Mouse (Mus musculus) limb, embryonic 13.5 days (tissue): ENCODE results near the gene Gng11. TPM values are rescaled to one million over a fixed set of nuclear protein-coding genes. Genes with fewer than 3 reads are reported as not detected.

Experiments
- ATAC-seq: fragments of 200-750 bp; cut with Nextera tagmentation; 2 replicates; pipeline ENCODE4 v1.8.0; 2017; ENCODE audit warnings: low read depth, moderate number of reproducible peaks, moderate TSS enrichment; ENCODE audit not compliant: low FRiP score
- H3K27ac ChIP-seq: fragments of 300-500 bp; sonication (generic); 2 replicates; pipeline ENCODE4 v1.5.1; 2015; ENCODE audit warnings: inconsistent platforms, mild to moderate bottlenecking, moderate library complexity
- H3K27me3 ChIP-seq: fragments of 300-500 bp; sonication (generic); 2 replicates; pipeline ENCODE4 v1.6.1; 2015; ENCODE audit warnings: mild to moderate bottlenecking, inconsistent platforms
- H3K36me3 ChIP-seq: fragments of 300-500 bp; sonication (generic); 2 replicates; pipeline ENCODE4 v1.6.1; 2015; ENCODE audit warnings: inconsistent platforms, mild to moderate bottlenecking, moderate library complexity
- H3K4me1 ChIP-seq: fragments of 300-500 bp; sonication (generic); 2 replicates; pipeline ENCODE4 v1.6.1; 2015; ENCODE audit warnings: inconsistent platforms
- H3K4me2 ChIP-seq: fragments of 300-500 bp; sonication (generic); replicated peaks from 2 replicates; pipeline ENCODE4 v1.6.1; 2015; ENCODE audit warnings: inconsistent platforms, mild to moderate bottlenecking, moderate library complexity
- H3K4me3 ChIP-seq: fragments of 300-500 bp; sonication (generic); 2 replicates; pipeline ENCODE4 v1.5.1; 2015; ENCODE audit warnings: moderate library complexity, mild to moderate bottlenecking, inconsistent platforms
- H3K9ac ChIP-seq: fragments of 300-500 bp; sonication (generic); 2 replicates; pipeline ENCODE4 v1.6.1; 2015; ENCODE audit warnings: mild to moderate bottlenecking, inconsistent platforms
- H3K9me3 ChIP-seq: fragments of 300-500 bp; sonication (generic); 2 replicates; pipeline ENCODE4 v1.6.1; 2016; ENCODE audit warnings: inconsistent platforms
- WGBS: fragments of 180-500 bp; shearing (Covaris S2); methylation state at CpG from one replicate; pipeline ENCODE4 v1.1.7; 2015; 5-methylcytosine and 5-hydroxymethylcytosine counted together
- polyA plus RNA-seq: library from polyadenylated mRNA; unstranded; fragments of >200 nt; fragmentation: Nextera tagmentation; extraction: Ambion mirVana; gene quantifications from 2 replicates; pipeline ENCODE4 v1.2.1, GENCODE M21; 2015

Gng11 gene
- polyA plus RNA-seq, 1 experiment from 2014 or later: 71.7 TPM

GRCm38 (mm10) chr6:4008501-4009040 is 4.9 kb downstream of the Gng11 start:
- ATAC-seq: no peak
- H3K4me3 ChIP-seq: no peak overlapping the region
- no peaks in the 10 kb centered on the region for H3K36me3 ChIP-seq

GRCm38 (mm10) chr6:4009548-4009947 is 5.8 kb downstream of the Gng11 start:
- Histone ChIP-seq H3K27ac (no peak overlapping the region), H3K36me3 (no peaks in the 10 kb centered on the region), H3K4me3 (no peak overlapping the region), H3K9ac (no peak overlapping the region), H3K4me1 (peaks cover 4% of the 10 kb centered on the region; the same call in 1 of the 2 replicates), H3K9me3 (no peaks in the 10 kb centered on the region), H3K27me3 (no peaks in the 10 kb centered on the region), H3K4me2 (no peak overlapping the region)
- ATAC-seq: no peak

More at GRCm38 (mm10) chr6:4008501-4009040, 4.9 kb downstream of the Gng11 start:
- Histone ChIP-seq H3K9ac (no peak overlapping the region), H3K4me1 (peaks cover 11% of the 10 kb centered on the region; the same call in 1 of the 2 replicates), H3K27ac (no peak overlapping the region), H3K9me3 (no peaks in the 10 kb centered on the region), H3K27me3 (no peaks in the 10 kb centered on the region), H3K4me2 (no peak overlapping the region)
- 53% methylated on average over 2 of the region's 2 CpGs for WGBS

- 53% methylated on average over 1 of the region's 1 CpGs for WGBS
- no peak overlapping the region for H3K27ac ChIP-seq
Measured at GRCm38 (mm10) chr6:4022645-4023044, 18.9 kb downstream of the Gng11 start.

GRCm38 (mm10) chr6:4026367-4026766 is 22.7 kb downstream of the Gng11 start:
- no peaks in the 10 kb centered on the region for H3K27me3 ChIP-seq
- no peaks in the 10 kb centered on the region for H3K4me1 ChIP-seq
- H3K27ac ChIP-seq: no peak overlapping the region
- no peak overlapping the region for H3K4me2 ChIP-seq
- no peaks in the 10 kb centered on the region for H3K9me3 ChIP-seq
- H3K9ac ChIP-seq: no peak overlapping the region
- no peaks in the 10 kb centered on the region for H3K36me3 ChIP-seq
- ATAC-seq: no peak
- 49% methylated on average over 2 of the region's 2 CpGs for WGBS
- no peak overlapping the region for H3K4me3 ChIP-seq

More at GRCm38 (mm10) chr6:4022645-4023044, 18.9 kb downstream of the Gng11 start:
- H3K4me1 ChIP-seq: no peaks in the 10 kb centered on the region
- no peak overlapping the region for H3K9ac ChIP-seq
- H3K9me3 ChIP-seq: no peaks in the 10 kb centered on the region
- no peaks in the 10 kb centered on the region for H3K27me3 ChIP-seq
- no peaks in the 10 kb centered on the region for H3K36me3 ChIP-seq
- no peak overlapping the region for H3K4me2 ChIP-seq
- no peak for ATAC-seq
- no peak overlapping the region for H3K4me3 ChIP-seq

- Histone ChIP-seq H3K36me3 (no peaks in the 10 kb centered on the region), H3K27ac (no peak overlapping the region), H3K4me3 (no peak overlapping the region), H3K9ac (no peak overlapping the region), H3K4me2 (no peak overlapping the region), H3K9me3 (no peaks in the 10 kb centered on the region), H3K4me1 (no peaks in the 10 kb centered on the region), H3K27me3 (no peaks in the 10 kb centered on the region)
- WGBS: 82% methylated on average over 3 of the region's 3 CpGs
- no peak for ATAC-seq
Measured at GRCm38 (mm10) chr6:4030956-4031355, 27.3 kb downstream of the Gng11 start.

GRCm38 (mm10) chr6:4041821-4042220 is 38.1 kb downstream of the Gng11 start:
- Histone ChIP-seq H3K4me3 (no peak overlapping the region), H3K27ac (no peak overlapping the region), H3K9me3 (no peaks in the 10 kb centered on the region), H3K4me1 (no peaks in the 10 kb centered on the region), H3K9ac (no peak overlapping the region), H3K4me2 (no peak overlapping the region), H3K27me3 (no peaks in the 10 kb centered on the region), H3K36me3 (no peaks in the 10 kb centered on the region)
- WGBS: 67% methylated on average over 1 of the region's 1 CpGs
- ATAC-seq: no peak

- Histone ChIP-seq H3K36me3 (no peaks in the 10 kb centered on the region), H3K9me3 (no peaks in the 10 kb centered on the region), H3K27ac (no peak overlapping the region), H3K27me3 (no peaks in the 10 kb centered on the region), H3K4me2 (no peak overlapping the region), H3K4me1 (no peaks in the 10 kb centered on the region), H3K4me3 (no peak overlapping the region), H3K9ac (no peak overlapping the region)
- WGBS: 94% methylated on average over 1 of the region's 1 CpGs
- ATAC-seq: no peak
Measured at GRCm38 (mm10) chr6:4047200-4047599, 43.5 kb downstream of the Gng11 start.

- no peak for ATAC-seq
- 51% methylated on average over 1 of the region's 1 CpGs for WGBS
- H3K4me1 ChIP-seq: no peaks in the 10 kb centered on the region
Measured at GRCm38 (mm10) chr6:4052843-4053242, 49.1 kb downstream of the Gng11 start.

GRCm38 (mm10) chr6:4054387-4054786 is 50.7 kb downstream of the Gng11 start:
- Histone ChIP-seq H3K36me3 (no peaks in the 10 kb centered on the region), H3K9me3 (no peaks in the 10 kb centered on the region), H3K27me3 (no peaks in the 10 kb centered on the region), H3K4me1 (no peaks in the 10 kb centered on the region), H3K4me3 (no peak overlapping the region), H3K9ac (no peak overlapping the region), H3K4me2 (no peak overlapping the region), H3K27ac (no peak overlapping the region)
- 80% methylated on average over 4 of the region's 4 CpGs for WGBS
- ATAC-seq: no peak

More at GRCm38 (mm10) chr6:4052843-4053242, 49.1 kb downstream of the Gng11 start:
- Histone ChIP-seq H3K9ac (no peak overlapping the region), H3K27me3 (no peaks in the 10 kb centered on the region), H3K4me2 (no peak overlapping the region), H3K9me3 (no peaks in the 10 kb centered on the region), H3K27ac (no peak overlapping the region), H3K36me3 (no peaks in the 10 kb centered on the region), H3K4me3 (no peak overlapping the region)

Other genes starting within 250 kb of the Gng11 start
- 0.09 and 0.11 TPM in 2 replicates for gene Calcr, start 239.2 kb upstream of the Gng11 start, polyA plus RNA-seq
- gene Tfpi2, start 15.0 kb upstream of the Gng11 start, polyA plus RNA-seq: 1.2 and 1.5 TPM in 2 replicates
- not detected in 2 replicates for gene Gngt1, start 10.1 kb upstream of the Gng11 start, polyA plus RNA-seq
- gene Bet1, start 83.1 kb downstream of the Gng11 start, polyA plus RNA-seq: 80.6 and 86.5 TPM in 2 replicates